Mouse (Mus musculus) embryonic fibroblast, embryonic 13.5 days (primary cell): ENCODE results near the gene Itgam.

Source experiments
- CTCF ChIP-seq: IDR thresholded peaks from 2 replicates; pipeline ENCODE4 v1.5.1; 2011; ENCODE audit warnings: mild to moderate bottlenecking, control low read depth, low read length, moderate library complexity, borderline replicate concordance; ENCODE audit not compliant: insufficient read depth
- POLR2A ChIP-seq: IDR thresholded peaks from 2 replicates; pipeline ENCODE4 v1.6.1; 2011; ENCODE audit warnings: low read depth, mild to moderate bottlenecking, control low read depth, low read length, moderate library complexity

DNA sequence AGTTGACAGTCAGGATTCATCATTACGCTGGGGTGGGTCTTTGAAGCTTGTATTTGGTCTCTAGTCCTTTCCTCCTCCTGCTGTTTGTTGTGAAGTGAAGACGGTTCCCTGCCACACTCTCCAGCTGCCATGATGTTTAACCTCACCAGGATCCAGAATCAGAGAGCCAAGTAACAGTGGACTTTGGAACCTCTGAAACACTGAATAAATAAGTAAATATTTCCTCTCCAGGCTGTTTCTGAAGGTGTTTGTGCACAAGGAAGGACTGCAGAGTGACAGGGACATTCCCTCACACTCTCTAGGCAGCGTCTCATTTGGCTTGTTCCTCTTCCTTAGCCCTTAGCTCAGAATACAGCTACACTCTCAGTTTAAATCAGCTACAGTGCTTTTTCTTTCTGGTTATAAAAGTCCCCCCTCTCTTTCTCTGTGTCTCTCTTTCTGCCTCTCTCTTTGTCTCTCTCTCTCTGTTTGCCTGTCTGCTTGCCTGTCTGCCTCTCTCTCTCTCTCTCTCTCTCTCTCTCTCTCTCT, 5.5 kb upstream of the Itgam start:
- no peak for TF ChIP-seq POLR2A
- TF ChIP-seq CTCF: no peak
